Mouse (Mus musculus): ENCODE measurements at regions not wholly inside any gene's neighbourhood (a gene's known extent, or its start where the extent isn't known, plus 50 kb on each side); places are given as distances from the start of the nearest gene placed in this dataset.

DNA sequence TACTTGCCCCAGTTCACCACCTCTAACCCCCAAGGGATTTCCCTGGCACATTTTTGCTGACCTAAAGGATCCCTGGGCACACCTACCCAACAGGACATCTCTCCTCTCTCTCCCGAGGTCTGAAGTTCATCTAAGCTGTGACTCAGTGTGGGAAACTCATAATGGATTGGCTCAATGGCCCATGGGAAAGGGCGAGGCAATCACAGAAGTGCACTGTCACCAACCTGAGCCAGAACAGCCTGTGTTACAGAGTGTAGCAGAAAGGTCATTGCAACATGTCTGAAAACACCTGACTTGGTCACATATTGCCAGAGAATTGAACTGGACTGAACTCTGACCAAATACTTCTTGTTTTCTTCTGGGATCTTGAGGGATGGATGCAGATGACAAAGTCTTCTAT lies 89.2 kb upstream of the Jun start:
- Histone ChIP-seq H3K4me1 (replicated peaks; ENCODE audit: control insufficient read depth, insufficient read depth, low read length) (no peaks in the 10 kb centered on the region), H3K27ac (ENCODE audit: control insufficient read depth, insufficient read depth, low read length) (no peak overlapping the region), H3K27me3 (ENCODE audit: control insufficient read depth, insufficient read depth, low read length) (no peaks in the 10 kb centered on the region), H3K36me3 (ENCODE audit: control insufficient read depth, insufficient read depth, low read length) (no peaks in the 10 kb centered on the region), H3K4me3 (ENCODE audit: control insufficient read depth, insufficient read depth, low read length) (no peak overlapping the region)
- WGBS: 85% methylated on average over 2 of the region's 2 CpGs
- no peak for DNase-seq
- no peak for TF ChIP-seq CTCF (IDR thresholded peaks at IDR 0.05; ENCODE audit: borderline replicate concordance, control insufficient read depth, extremely low read depth, insufficient read depth, low read length, poor library complexity)
- no peak for TF ChIP-seq POLR2A (IDR thresholded peaks at IDR 0.05; ENCODE audit: control insufficient read depth, extremely low read depth, insufficient read depth, low read length, poor library complexity)

GRCm38 (mm10) chr4:95143130-95143529 lies 91.1 kb upstream of the Jun start:
- no peak for TF ChIP-seq POLR2A (IDR thresholded peaks at IDR 0.05; ENCODE audit: control insufficient read depth, extremely low read depth, insufficient read depth, low read length, poor library complexity)
- no peak for TF ChIP-seq CTCF (IDR thresholded peaks at IDR 0.05; ENCODE audit: borderline replicate concordance, control insufficient read depth, extremely low read depth, insufficient read depth, low read length, poor library complexity)
- Histone ChIP-seq H3K27me3 (ENCODE audit: control insufficient read depth, insufficient read depth, low read length) (no peaks in the 10 kb centered on the region), H3K4me3 (ENCODE audit: control insufficient read depth, insufficient read depth, low read length) (no peak overlapping the region), H3K27ac (ENCODE audit: control insufficient read depth, insufficient read depth, low read length) (no peak overlapping the region), H3K4me1 (replicated peaks; ENCODE audit: control insufficient read depth, insufficient read depth, low read length) (no peaks in the 10 kb centered on the region), H3K36me3 (ENCODE audit: control insufficient read depth, insufficient read depth, low read length) (no peaks in the 10 kb centered on the region)
- 89% methylated on average over 4 of the region's 4 CpGs for WGBS
- DNase-seq: no peak

DNA sequence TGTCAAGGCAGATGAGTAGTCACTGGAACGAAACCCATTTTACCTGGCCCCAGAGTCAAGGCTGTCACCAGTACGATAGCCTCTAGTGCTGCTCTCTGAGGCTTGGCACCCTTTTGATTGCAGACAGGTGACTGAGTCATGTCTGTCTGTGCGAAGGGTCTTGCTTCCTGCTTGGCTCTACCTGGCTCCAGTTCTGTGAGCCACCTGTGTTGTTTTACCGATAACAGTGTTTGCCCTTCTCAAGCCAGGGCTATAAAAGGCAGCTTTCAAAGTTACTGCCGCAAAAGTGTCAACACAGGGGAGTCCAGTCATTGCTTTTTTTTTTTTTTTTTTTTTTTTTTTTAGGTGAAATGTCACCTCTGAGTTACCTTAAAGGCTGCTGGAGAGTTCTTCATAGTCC lies 91.6 kb upstream of the Jun start:
- Histone ChIP-seq H3K36me3 (ENCODE audit: control insufficient read depth, insufficient read depth, low read length) (no peaks in the 10 kb centered on the region), H3K27me3 (ENCODE audit: control insufficient read depth, insufficient read depth, low read length) (no peaks in the 10 kb centered on the region), H3K4me3 (ENCODE audit: control insufficient read depth, insufficient read depth, low read length) (no peak overlapping the region), H3K27ac (ENCODE audit: control insufficient read depth, insufficient read depth, low read length) (no peak overlapping the region), H3K4me1 (replicated peaks; ENCODE audit: control insufficient read depth, insufficient read depth, low read length) (no peaks in the 10 kb centered on the region)
- TF ChIP-seq POLR2A (IDR thresholded peaks at IDR 0.05; ENCODE audit: control insufficient read depth, extremely low read depth, insufficient read depth, low read length, poor library complexity) (no peak), CTCF (IDR thresholded peaks at IDR 0.05; ENCODE audit: borderline replicate concordance, control insufficient read depth, extremely low read depth, insufficient read depth, low read length, poor library complexity) (no peak)
- no peak for DNase-seq
- WGBS: 94% methylated on average over 5 of the region's 5 CpGs

DNA sequence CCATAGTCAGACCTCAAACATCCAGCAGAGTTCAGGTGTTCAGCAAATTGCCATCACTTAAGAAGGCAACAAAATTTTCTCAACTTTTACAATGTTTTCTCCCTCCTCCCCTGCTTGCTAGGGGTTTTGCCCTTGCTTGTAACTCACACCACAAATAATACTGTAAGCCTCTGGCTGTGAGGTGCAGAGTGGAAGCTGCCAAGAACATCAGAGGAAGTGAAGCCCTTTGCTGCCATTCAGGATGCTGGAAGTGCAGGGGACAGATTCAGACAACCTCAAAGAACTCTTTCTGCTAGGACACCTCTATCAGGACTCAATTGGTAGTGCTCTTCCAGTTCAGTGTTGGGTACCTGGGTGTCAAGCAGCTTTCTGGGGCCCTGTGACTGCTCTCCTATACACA lies 92.4 kb upstream of the Jun start:
- Histone ChIP-seq H3K27me3 (ENCODE audit: control insufficient read depth, insufficient read depth, low read length) (no peaks in the 10 kb centered on the region), H3K27ac (ENCODE audit: control insufficient read depth, insufficient read depth, low read length) (no peak overlapping the region), H3K36me3 (ENCODE audit: control insufficient read depth, insufficient read depth, low read length) (no peaks in the 10 kb centered on the region), H3K4me3 (ENCODE audit: control insufficient read depth, insufficient read depth, low read length) (no peak overlapping the region), H3K4me1 (replicated peaks; ENCODE audit: control insufficient read depth, insufficient read depth, low read length) (no peaks in the 10 kb centered on the region)
- DNase-seq: no peak
- TF ChIP-seq POLR2A (IDR thresholded peaks at IDR 0.05; ENCODE audit: control insufficient read depth, extremely low read depth, insufficient read depth, low read length, poor library complexity) (no peak), CTCF (IDR thresholded peaks at IDR 0.05; ENCODE audit: borderline replicate concordance, control insufficient read depth, extremely low read depth, insufficient read depth, low read length, poor library complexity) (no peak)

DNA sequence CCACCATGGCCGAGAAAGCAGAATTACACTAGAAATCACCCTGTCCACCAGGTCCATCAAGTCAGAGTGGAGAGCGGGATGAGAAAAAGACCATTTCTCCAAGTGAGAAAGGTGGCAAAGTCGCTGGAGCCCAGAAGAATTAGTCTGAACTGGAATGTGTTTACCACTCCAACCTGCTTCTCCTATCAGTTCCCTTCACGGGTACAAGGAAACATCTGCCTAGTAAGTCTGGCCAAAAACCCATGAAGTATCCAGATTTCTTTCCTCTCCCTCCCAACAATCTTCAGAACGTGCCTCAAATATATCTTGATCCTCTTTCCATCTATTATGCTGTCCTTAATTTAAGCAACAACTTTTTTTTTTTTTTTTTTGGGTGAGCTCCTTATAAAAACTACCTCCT lies 94.2 kb upstream of the Jun start:
- Histone ChIP-seq H3K36me3 (ENCODE audit: control insufficient read depth, insufficient read depth, low read length) (no peaks in the 10 kb centered on the region), H3K27ac (ENCODE audit: control insufficient read depth, insufficient read depth, low read length) (no peak overlapping the region), H3K4me3 (ENCODE audit: control insufficient read depth, insufficient read depth, low read length) (no peak overlapping the region), H3K27me3 (ENCODE audit: control insufficient read depth, insufficient read depth, low read length) (no peaks in the 10 kb centered on the region), H3K4me1 (replicated peaks; ENCODE audit: control insufficient read depth, insufficient read depth, low read length) (0 out of 2 replicates have a peak, but pooled peaks cover 2% of the 10 kb centered on the region)
- TF ChIP-seq POLR2A (IDR thresholded peaks at IDR 0.05; ENCODE audit: control insufficient read depth, extremely low read depth, insufficient read depth, low read length, poor library complexity) (no peak), CTCF (IDR thresholded peaks at IDR 0.05; ENCODE audit: borderline replicate concordance, control insufficient read depth, extremely low read depth, insufficient read depth, low read length, poor library complexity) (no peak)
- WGBS: 93% methylated on average over 5 of the region's 5 CpGs
- no peak for DNase-seq

- H3K36me3 ChIP-seq (ENCODE audit: control insufficient read depth, insufficient read depth, low read length): no peaks in the 10 kb centered on the region
- no peak for TF ChIP-seq CTCF (IDR thresholded peaks at IDR 0.05; ENCODE audit: borderline replicate concordance, control insufficient read depth, extremely low read depth, insufficient read depth, low read length, poor library complexity)
- TF ChIP-seq POLR2A (IDR thresholded peaks at IDR 0.05; ENCODE audit: control insufficient read depth, extremely low read depth, insufficient read depth, low read length, poor library complexity): no peak
- no peak overlapping the region for H3K27ac ChIP-seq (ENCODE audit: control insufficient read depth, insufficient read depth, low read length)
- WGBS: 69% methylated on average over 1 of the region's 1 CpGs
- DNase-seq: no peak
- no peaks in the 10 kb centered on the region for H3K27me3 ChIP-seq (ENCODE audit: control insufficient read depth, insufficient read depth, low read length)
- H3K4me3 ChIP-seq (ENCODE audit: control insufficient read depth, insufficient read depth, low read length): no peak overlapping the region
- 0 out of 2 replicates have a peak, but pooled peaks cover 7% of the 10 kb centered on the region for H3K4me1 ChIP-seq (replicated peaks; ENCODE audit: control insufficient read depth, insufficient read depth, low read length)
Observed at GRCm38 (mm10) chr4:95148665-95149064, 96.6 kb upstream of the Jun start.

- 0 out of 2 replicates have a peak, but pooled peaks cover 7% of the 10 kb centered on the region for H3K4me1 ChIP-seq (replicated peaks; ENCODE audit: control insufficient read depth, insufficient read depth, low read length)
- no peaks in the 10 kb centered on the region for H3K36me3 ChIP-seq (ENCODE audit: control insufficient read depth, insufficient read depth, low read length)
- H3K27ac ChIP-seq (ENCODE audit: control insufficient read depth, insufficient read depth, low read length): no peak overlapping the region
Observed at GRCm38 (mm10) chr4:95151678-95152077, 99.7 kb upstream of the Jun start.

More at GRCm38 (mm10) chr4:95151678-95152077, 99.7 kb upstream of the Jun start:
- no peak for TF ChIP-seq CTCF (IDR thresholded peaks at IDR 0.05; ENCODE audit: borderline replicate concordance, control insufficient read depth, extremely low read depth, insufficient read depth, low read length, poor library complexity)
- no peak for TF ChIP-seq POLR2A (IDR thresholded peaks at IDR 0.05; ENCODE audit: control insufficient read depth, extremely low read depth, insufficient read depth, low read length, poor library complexity)
- Histone ChIP-seq H3K27me3 (ENCODE audit: control insufficient read depth, insufficient read depth, low read length) (no peaks in the 10 kb centered on the region), H3K4me3 (ENCODE audit: control insufficient read depth, insufficient read depth, low read length) (no peak overlapping the region)
- 94% methylated on average over 8 of the region's 8 CpGs for WGBS
- DNase-seq: no peak
